Mouse (Mus musculus): ENCODE data around the gene Abhd14b. TPM values are rescaled to one million over a fixed set of nuclear protein-coding genes. Genes with fewer than 3 reads are reported as not detected.
A peak's percentile ranks its signal among the peaks of the same experiment; 100 is the strongest.

Gene Abhd14b
- polyA plus RNA-seq, 1 experiment, result 12.9 TPM

DNA sequence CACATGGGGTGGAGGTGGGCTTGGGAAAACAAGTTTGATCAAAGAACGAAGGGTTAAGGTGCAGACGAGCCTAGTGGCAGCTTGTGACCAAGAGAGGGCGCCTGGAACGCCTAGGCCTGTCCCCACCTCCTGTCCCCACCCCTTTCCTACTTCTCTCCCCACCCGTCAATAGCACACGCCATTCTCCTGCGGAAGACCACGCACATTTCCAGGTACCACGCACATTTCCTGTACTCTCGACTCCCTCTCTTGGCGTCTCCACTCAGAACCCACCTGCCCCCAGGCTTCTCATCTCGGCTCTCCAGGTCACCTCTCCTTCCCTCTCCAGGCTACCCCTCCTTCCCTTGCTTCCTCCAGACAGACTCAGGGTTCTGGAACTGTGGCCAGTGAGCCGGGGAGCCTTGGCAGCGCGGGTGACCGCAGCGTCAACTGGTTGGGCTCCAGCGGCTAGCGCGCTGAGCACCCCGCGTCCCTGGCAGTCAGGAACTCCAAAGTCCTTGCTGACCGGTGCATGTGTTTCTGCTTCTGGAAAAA, 1.3 kb downstream of the Abhd14b start:
- TF ChIP-seq CTCF (IDR thresholded peaks at IDR 0.05; ENCODE audit: control insufficient read depth, insufficient read depth, insufficient replicate concordance, low read depth, low read length) (peak; percentile 52; the same call in 1 of the 2 replicates), POLR2A (IDR thresholded peaks at IDR 0.05; ENCODE audit: control insufficient read depth, low read depth, low read length) (peak; percentile 41; the same call in 1 of the 2 replicates)
- H3K36me3 ChIP-seq (ENCODE audit: control insufficient read depth, insufficient read depth, low read length), result no peaks in the 10 kb centered on the region; the same call in 1 of the 2 replicates
- H3K4me1 ChIP-seq (ENCODE audit: control insufficient read depth, insufficient read depth, low read length), result peaks cover 25% of the 10 kb centered on the region
- H3K4me3 ChIP-seq (ENCODE audit: control insufficient read depth, low read depth, low read length), result peak overlapping the region; percentile 79
- H3K27ac ChIP-seq (ENCODE audit: control insufficient read depth, insufficient read depth, low read depth, low read length), result peak overlapping the region; percentile 69
- no peaks in the 10 kb centered on the region for H3K27me3 ChIP-seq (ENCODE audit: control insufficient read depth, insufficient read depth, low read length)

DNA sequence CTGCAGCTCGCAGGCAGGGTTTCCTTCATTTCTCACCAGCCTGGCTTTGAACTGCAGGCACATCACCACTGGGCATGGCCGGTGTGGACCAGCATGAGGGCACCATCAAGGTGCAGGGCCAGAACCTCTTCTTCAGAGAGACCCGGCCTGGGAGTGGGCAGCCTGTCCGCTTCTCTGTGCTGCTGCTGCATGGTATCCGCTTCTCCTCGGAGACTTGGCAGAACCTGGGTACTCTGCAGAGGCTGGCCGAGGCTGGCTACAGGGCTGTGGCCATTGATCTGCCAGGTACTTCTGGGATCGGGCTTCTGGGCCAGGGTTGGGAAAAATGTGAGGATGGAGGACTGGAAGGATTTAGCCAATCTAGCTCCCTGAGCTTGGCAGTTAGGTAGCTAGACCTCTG, 2.7 kb downstream of the Abhd14b start:
- H3K27me3 ChIP-seq (ENCODE audit: control insufficient read depth, insufficient read depth, low read length), result no peaks in the 10 kb centered on the region
- peaks cover 34% of the 10 kb centered on the region for H3K4me1 ChIP-seq (ENCODE audit: control insufficient read depth, insufficient read depth, low read length)
- H3K27ac ChIP-seq (ENCODE audit: control insufficient read depth, insufficient read depth, low read depth, low read length), result no peak overlapping the region
- H3K36me3 ChIP-seq (ENCODE audit: control insufficient read depth, insufficient read depth, low read length), result no peaks in the 10 kb centered on the region; the same call in 1 of the 2 replicates
- no peak for TF ChIP-seq CTCF (IDR thresholded peaks at IDR 0.05; ENCODE audit: control insufficient read depth, insufficient read depth, insufficient replicate concordance, low read depth, low read length)
- no peak for TF ChIP-seq POLR2A (IDR thresholded peaks at IDR 0.05; ENCODE audit: control insufficient read depth, low read depth, low read length)
- H3K4me3 ChIP-seq (ENCODE audit: control insufficient read depth, low read depth, low read length), result no peak overlapping the region

DNA sequence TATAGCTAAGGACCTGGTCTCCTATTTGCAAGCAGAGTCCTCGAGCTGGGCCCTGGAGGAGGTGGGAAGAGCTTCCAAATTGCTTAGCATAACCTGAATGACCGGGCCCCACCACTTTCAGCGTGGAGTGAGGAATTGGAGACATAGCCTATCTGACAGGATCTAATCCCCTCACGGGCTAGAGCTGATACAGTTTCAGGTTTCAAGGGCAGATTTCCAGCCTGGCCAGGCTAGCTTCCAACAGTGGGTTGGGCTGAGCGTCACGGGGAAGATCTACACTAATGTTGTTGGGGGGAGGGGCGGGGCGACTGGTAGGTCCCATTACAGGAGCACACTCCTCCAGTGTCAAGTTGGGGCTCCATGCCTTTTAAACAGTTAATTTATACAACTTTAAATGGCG, 3.4 kb downstream of the Abhd14b start:
- Histone ChIP-seq H3K4me3 (ENCODE audit: control insufficient read depth, low read depth, low read length) (no peak overlapping the region), H3K27ac (ENCODE audit: control insufficient read depth, insufficient read depth, low read depth, low read length) (no peak overlapping the region), H3K4me1 (ENCODE audit: control insufficient read depth, insufficient read depth, low read length) (peaks cover 39% of the 10 kb centered on the region), H3K36me3 (ENCODE audit: control insufficient read depth, insufficient read depth, low read length) (no peaks in the 10 kb centered on the region; the same call in 1 of the 2 replicates), H3K27me3 (ENCODE audit: control insufficient read depth, insufficient read depth, low read length) (no peaks in the 10 kb centered on the region)
- TF ChIP-seq POLR2A (IDR thresholded peaks at IDR 0.05; ENCODE audit: control insufficient read depth, low read depth, low read length), result no peak
- TF ChIP-seq CTCF (IDR thresholded peaks at IDR 0.05; ENCODE audit: control insufficient read depth, insufficient read depth, insufficient replicate concordance, low read depth, low read length), result no peak

DNA sequence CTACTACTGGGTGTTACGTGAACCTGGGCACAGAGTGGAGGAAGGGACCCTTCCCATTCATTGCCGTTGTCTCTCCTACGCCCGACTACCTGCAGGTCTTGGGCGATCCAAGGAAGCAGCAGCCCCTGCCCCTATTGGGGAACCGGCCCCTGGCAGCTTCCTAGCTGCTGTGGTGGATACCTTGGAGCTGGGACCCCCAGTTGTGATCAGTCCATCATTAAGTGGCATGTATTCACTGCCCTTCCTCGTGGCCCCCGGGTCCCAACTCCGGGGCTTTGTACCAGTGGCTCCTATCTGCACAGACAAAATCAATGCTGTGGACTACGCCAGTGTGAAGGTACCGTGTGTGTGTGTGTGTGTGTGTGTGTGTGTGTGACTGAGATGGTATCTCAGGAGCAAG, 4.0 kb downstream of the Abhd14b start:
- Histone ChIP-seq H3K36me3 (ENCODE audit: control insufficient read depth, insufficient read depth, low read length) (no peaks in the 10 kb centered on the region), H3K4me1 (ENCODE audit: control insufficient read depth, insufficient read depth, low read length) (peaks cover 36% of the 10 kb centered on the region), H3K27ac (ENCODE audit: control insufficient read depth, insufficient read depth, low read depth, low read length) (no peak overlapping the region), H3K27me3 (ENCODE audit: control insufficient read depth, insufficient read depth, low read length) (no peaks in the 10 kb centered on the region), H3K4me3 (ENCODE audit: control insufficient read depth, low read depth, low read length) (no peak overlapping the region)
- no peak for TF ChIP-seq CTCF (IDR thresholded peaks at IDR 0.05; ENCODE audit: control insufficient read depth, insufficient read depth, insufficient replicate concordance, low read depth, low read length)

DNA sequence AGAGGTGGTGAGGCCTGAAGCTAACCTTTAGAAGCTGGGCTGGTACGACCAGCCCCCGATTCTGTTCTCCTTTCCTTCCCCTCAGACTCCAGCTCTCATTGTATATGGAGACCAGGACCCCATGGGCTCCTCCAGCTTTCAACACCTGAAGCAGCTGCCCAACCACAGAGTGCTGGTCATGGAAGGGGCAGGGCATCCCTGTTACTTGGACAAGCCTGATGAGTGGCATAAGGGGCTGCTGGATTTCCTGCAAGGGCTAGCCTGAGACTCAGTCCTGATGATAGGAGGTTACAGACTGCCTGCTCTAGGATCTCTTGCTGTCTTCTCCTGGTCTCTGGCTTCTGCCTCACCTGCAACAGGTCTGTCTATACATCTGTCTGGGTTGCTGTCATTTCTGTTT, 4.6 kb downstream of the Abhd14b start:
- no peak for TF ChIP-seq CTCF (IDR thresholded peaks at IDR 0.05; ENCODE audit: control insufficient read depth, insufficient read depth, insufficient replicate concordance, low read depth, low read length)
- no peak for TF ChIP-seq POLR2A (IDR thresholded peaks at IDR 0.05; ENCODE audit: control insufficient read depth, low read depth, low read length)
- Histone ChIP-seq H3K36me3 (ENCODE audit: control insufficient read depth, insufficient read depth, low read length) (no peaks in the 10 kb centered on the region), H3K27me3 (ENCODE audit: control insufficient read depth, insufficient read depth, low read length) (no peaks in the 10 kb centered on the region), H3K4me3 (ENCODE audit: control insufficient read depth, low read depth, low read length) (no peak overlapping the region), H3K27ac (ENCODE audit: control insufficient read depth, insufficient read depth, low read depth, low read length) (no peak overlapping the region), H3K4me1 (ENCODE audit: control insufficient read depth, insufficient read depth, low read length) (peaks cover 36% of the 10 kb centered on the region)

DNA sequence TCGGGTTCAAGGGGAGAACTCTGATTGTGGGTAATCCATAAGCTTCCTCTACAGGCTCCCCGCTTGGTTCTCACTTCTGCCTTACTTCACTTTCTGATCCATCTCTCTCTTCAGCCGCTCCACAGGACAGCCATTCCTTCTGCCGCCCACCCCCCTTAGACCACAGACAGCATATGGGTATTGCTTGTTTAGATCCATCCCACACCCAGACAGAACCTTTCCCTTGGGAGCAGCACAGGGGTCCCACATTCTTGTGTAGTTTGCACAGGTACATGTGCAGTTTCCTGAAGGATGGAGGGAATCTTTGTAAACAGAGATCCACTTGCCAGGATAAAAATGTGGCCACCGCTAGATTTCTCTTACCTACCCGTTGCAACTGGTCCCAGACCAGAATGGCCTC, 5.1 kb downstream of the Abhd14b start:
- H3K36me3 ChIP-seq (ENCODE audit: control insufficient read depth, insufficient read depth, low read length), result no peaks in the 10 kb centered on the region
- no peak overlapping the region for H3K27ac ChIP-seq (ENCODE audit: control insufficient read depth, insufficient read depth, low read depth, low read length)
- peak overlapping the region; percentile 89 for H3K4me3 ChIP-seq (ENCODE audit: control insufficient read depth, low read depth, low read length)
- peaks cover 36% of the 10 kb centered on the region for H3K4me1 ChIP-seq (ENCODE audit: control insufficient read depth, insufficient read depth, low read length)
- TF ChIP-seq POLR2A (IDR thresholded peaks at IDR 0.05; ENCODE audit: control insufficient read depth, low read depth, low read length) (no peak), CTCF (IDR thresholded peaks at IDR 0.05; ENCODE audit: control insufficient read depth, insufficient read depth, insufficient replicate concordance, low read depth, low read length) (no peak)
- H3K27me3 ChIP-seq (ENCODE audit: control insufficient read depth, insufficient read depth, low read length), result no peaks in the 10 kb centered on the region

DNA sequence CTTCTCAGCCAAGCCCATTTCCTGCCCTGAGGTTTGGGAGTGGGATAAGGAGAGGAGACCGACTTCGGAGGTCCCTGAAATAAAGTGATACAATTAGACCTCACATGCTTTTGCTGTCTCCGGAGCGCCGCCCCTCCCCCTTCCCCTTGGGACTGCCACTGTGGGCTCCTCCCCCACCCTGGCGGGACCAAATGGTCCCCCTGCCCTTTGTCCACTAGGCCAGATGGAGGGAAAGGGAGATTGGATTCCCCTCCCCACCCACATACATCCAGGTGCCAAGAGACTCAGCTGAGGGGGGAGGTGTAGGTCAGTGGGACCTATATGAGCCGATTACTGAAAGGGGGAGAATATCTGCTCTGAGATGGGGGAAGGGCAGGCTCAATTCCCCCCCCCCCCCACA, 5.6 kb downstream of the Abhd14b start:
- Histone ChIP-seq H3K27me3 (ENCODE audit: control insufficient read depth, insufficient read depth, low read length) (no peaks in the 10 kb centered on the region), H3K4me3 (ENCODE audit: control insufficient read depth, low read depth, low read length) (peak overlapping the region; percentile 89), H3K4me1 (ENCODE audit: control insufficient read depth, insufficient read depth, low read length) (peaks cover 32% of the 10 kb centered on the region), H3K27ac (ENCODE audit: control insufficient read depth, insufficient read depth, low read depth, low read length) (no peak overlapping the region), H3K36me3 (ENCODE audit: control insufficient read depth, insufficient read depth, low read length) (no peaks in the 10 kb centered on the region)
- TF ChIP-seq POLR2A (IDR thresholded peaks at IDR 0.05; ENCODE audit: control insufficient read depth, low read depth, low read length) (no peak), CTCF (IDR thresholded peaks at IDR 0.05; ENCODE audit: control insufficient read depth, insufficient read depth, insufficient replicate concordance, low read depth, low read length) (no peak)

All from testis, adult 2 months (tissue).